Mouse (Mus musculus) thymus, adult 2 months (tissue): ENCODE data around the gene Ttc21a. TPM values are rescaled to one million over a fixed set of nuclear protein-coding genes. Genes with fewer than 3 reads are reported as not detected.
A peak's percentile ranks its signal among the peaks of the same experiment; 100 is the strongest.

ENCODE experiments used
- DNase-seq: peaks from one replicate; pipeline ENCODE4 v3.0.0; 2021
- H3K27ac ChIP-seq: fragments of 200-500 bp; 2 replicates; pipeline ENCODE4 v1.5.1; 2012; ENCODE audit warnings: low read length, control low read depth; ENCODE audit not compliant: control insufficient read depth, insufficient read depth
- H3K27me3 ChIP-seq: fragments of 200-500 bp; 2 replicates; pipeline ENCODE4 v1.6.1; 2012; ENCODE audit warnings: mild to moderate bottlenecking, low read length, moderate library complexity, mixed read lengths; ENCODE audit not compliant: control insufficient read depth, insufficient read depth
- H3K36me3 ChIP-seq: fragments of 200-500 bp; 2 replicates; pipeline ENCODE4 v1.6.1; 2012; ENCODE audit warnings: mild to moderate bottlenecking, low read length, moderate library complexity; ENCODE audit not compliant: control insufficient read depth, insufficient read depth
- H3K4me1 ChIP-seq: fragments of 200-500 bp; replicated peaks from 2 replicates; pipeline ENCODE4 v1.6.1; 2012; ENCODE audit warnings: low read length; ENCODE audit not compliant: control insufficient read depth, insufficient read depth
- H3K4me3 ChIP-seq: fragments of 200-500 bp; 2 replicates; pipeline ENCODE4 v1.5.1; 2012; ENCODE audit warnings: mild to moderate bottlenecking, low read length, control low read depth, moderate library complexity; ENCODE audit not compliant: control insufficient read depth, insufficient read depth
- CTCF ChIP-seq: fragments of 200-500 bp; IDR thresholded peaks from 2 replicates; pipeline ENCODE4 v1.5.1; 2012; ENCODE audit warnings: mild to moderate bottlenecking, control low read depth, low read length, moderate library complexity, borderline replicate concordance; ENCODE audit not compliant: control insufficient read depth, poor library complexity, insufficient read depth; ENCODE audit errors: extremely low read depth
- POLR2A ChIP-seq: fragments of 200-500 bp; IDR thresholded peaks from 2 replicates; pipeline ENCODE4 v1.6.1; 2012; ENCODE audit warnings: mild to moderate bottlenecking, low read length, control low read depth, moderate library complexity; ENCODE audit not compliant: control insufficient read depth, poor library complexity, insufficient read depth; ENCODE audit errors: extremely low read depth
- WGBS: fragments of 180-500 bp; shearing (Covaris S2); methylation state at CpG from one replicate; pipeline ENCODE4 v1.1.7; 2018; 5-methylcytosine and 5-hydroxymethylcytosine counted together
- polyA plus RNA-seq: library from polyadenylated mRNA; depleted of rRNA; stranded (reverse); fragments of >200 nt; gene quantifications from 2 replicates; pipeline ENCODE4 v1.2.3, GENCODE M21; 2012

Gene Ttc21a
- polyA plus RNA-seq, 1 experiment, result 0.18 TPM

DNA sequence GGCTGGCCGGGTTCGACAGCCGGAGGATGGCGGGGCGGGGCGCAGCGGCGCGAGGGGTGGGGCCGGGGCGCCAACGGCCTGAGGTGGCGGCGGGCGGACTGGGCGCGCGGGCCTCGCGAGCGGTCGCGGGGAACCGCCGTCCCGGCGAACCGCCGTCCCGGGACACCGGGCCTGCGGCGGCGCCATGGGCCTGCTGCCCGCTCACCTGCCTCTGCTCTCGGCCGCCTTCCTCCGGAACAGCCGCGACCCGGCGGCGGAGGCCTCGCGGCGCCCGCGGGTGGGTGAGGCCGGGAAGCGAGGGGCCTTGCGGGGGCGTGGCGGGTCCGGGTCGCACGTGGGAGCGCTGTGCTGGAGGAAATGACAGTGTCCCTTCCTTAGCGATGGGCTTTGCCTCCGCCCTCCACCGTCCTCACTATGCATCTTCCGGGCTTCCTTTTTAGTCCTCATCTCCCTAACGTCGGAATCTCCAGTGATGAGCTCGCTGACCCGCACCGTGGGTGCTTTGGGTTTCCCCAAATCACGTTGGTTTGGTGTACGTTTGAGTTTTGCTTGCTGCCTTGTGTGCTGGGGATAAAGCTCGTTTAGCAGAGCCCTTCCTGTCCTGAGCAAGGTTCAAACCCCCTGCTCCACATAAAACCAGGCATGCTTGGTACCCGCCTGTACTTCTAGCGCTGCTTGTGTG lies 42.2 kb upstream of the Ttc21a start:
- no peak overlapping the region for H3K27ac ChIP-seq
- peaks cover 6% of the 10 kb centered on the region for H3K4me1 ChIP-seq
- WGBS, result under 1% methylated on average over 62 of the region's 71 CpGs
- no peaks in the 10 kb centered on the region for H3K36me3 ChIP-seq
- peak overlapping the region; percentile 57 for H3K4me3 ChIP-seq
- no peak; the same call in 1 of the 2 replicates for TF ChIP-seq CTCF
- TF ChIP-seq POLR2A, result no peak
- DNase-seq, result peak; percentile 62
- no peaks in the 10 kb centered on the region for H3K27me3 ChIP-seq

DNA sequence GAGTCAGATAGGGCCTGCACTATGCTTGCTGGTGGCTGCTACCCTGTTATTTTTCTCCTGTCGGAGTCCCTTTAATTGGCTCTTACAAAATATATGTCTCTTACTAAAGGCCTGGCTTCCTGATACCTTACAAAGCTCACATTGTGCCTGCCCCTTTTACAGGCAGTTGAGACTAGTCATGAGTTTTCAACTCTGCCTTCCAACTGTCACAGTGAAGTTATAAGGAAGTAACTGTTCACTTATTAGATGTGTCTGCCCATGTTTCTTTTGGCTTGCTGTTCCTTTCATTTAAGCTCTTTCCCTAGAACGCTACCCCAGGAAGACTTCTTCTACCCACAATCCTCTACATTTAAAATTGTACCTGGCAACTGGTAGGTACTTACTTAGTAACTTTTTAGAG lies 38.0 kb upstream of the Ttc21a start:
- DNase-seq, result no peak
- Histone ChIP-seq H3K4me3 (no peak overlapping the region), H3K27ac (no peak overlapping the region), H3K36me3 (peaks cover 14% of the 10 kb centered on the region), H3K27me3 (no peaks in the 10 kb centered on the region), H3K4me1 (peaks cover 6% of the 10 kb centered on the region)
- WGBS, result 85% methylated on average over 2 of the region's 2 CpGs
- TF ChIP-seq POLR2A (no peak), CTCF (no peak)

DNA sequence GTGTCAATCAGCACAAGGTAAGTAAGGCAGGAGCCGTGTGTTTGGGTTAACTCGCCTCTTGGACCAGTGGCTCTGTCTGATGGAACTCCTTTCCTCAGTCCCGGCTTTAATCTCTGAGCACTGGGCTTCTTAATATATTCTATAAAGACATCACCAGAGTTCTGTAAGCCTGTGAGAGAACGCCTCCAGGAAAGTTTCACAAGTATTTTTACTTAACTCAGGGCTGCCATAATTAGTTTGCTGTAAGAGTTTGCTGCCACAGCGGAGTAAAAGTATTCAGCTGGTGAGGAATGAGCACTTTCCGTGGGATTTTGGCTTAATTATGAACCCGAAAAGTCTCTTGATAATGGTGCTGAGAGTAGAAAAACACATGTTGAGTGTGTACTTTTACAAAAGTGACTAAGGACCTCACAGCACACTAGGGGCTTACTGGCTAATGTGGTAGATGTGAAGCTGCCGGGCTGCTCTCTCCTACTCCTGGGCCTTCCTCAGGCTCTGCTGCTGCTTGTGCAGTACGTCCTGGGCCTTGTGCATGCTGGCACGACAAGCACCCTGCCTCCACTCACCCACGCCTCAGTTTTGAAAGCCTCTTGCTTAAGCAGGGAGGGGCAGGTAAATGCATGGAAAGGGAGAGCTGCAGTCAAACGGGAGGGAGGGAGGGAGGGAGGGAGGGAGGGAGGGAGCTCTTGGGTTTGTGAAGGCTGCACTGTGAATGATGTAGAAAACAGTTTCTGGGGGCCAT lies 34.8 kb upstream of the Ttc21a start:
- Histone ChIP-seq H3K27ac (no peak overlapping the region), H3K36me3 (peaks cover 40% of the 10 kb centered on the region), H3K4me3 (no peak overlapping the region), H3K27me3 (no peaks in the 10 kb centered on the region), H3K4me1 (no peaks in the 10 kb centered on the region)
- no peak for DNase-seq
- 95% methylated on average over 12 of the region's 12 CpGs for WGBS
- no peak for TF ChIP-seq POLR2A
- TF ChIP-seq CTCF, result no peak

DNA sequence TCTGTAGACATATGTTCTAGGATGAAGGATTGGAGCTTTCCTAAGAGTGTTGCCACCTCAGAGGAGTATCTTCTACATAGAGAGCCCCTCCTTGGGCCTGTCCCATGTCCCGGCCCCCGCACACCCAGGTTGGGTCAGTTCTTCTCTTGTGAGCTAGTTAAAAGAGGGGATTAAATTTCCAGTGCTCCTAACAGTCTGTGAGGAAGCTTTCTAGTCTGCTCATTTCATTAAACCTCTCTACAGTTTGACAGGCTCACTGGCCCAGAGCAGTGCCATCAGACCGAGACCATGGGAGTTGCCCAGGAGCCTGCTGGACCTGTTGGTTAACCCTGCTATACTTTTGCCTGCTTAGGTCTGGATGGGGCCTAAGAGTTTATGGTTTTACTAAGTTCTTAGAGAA lies 28.7 kb upstream of the Ttc21a start:
- Histone ChIP-seq H3K36me3 (peaks cover 94% of the 10 kb centered on the region), H3K4me1 (no peaks in the 10 kb centered on the region), H3K4me3 (no peak overlapping the region), H3K27me3 (no peaks in the 10 kb centered on the region), H3K27ac (no peak overlapping the region)
- no peak for DNase-seq
- 98% methylated on average over 3 of the region's 3 CpGs for WGBS
- no peak for TF ChIP-seq POLR2A
- no peak for TF ChIP-seq CTCF

DNA sequence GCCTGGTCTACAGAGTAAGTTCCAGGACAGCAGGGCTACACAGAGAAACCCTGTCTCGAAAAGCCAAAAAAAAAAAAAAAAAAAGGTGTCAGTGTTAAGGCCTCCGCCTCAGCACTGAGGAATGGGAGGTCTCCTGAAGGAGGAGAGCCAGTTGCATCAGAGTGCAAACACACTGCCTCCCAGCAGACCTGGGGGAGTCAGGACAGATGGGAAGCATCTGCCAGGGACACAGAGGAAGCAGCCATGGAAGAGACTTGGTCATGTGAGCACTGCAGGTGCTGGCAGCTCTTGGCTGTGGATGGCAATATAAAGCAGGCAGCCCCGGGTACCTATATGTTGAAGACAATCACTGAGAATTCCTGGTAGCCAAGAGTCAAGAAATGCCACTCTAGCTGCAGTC lies 27.5 kb upstream of the Ttc21a start:
- Histone ChIP-seq H3K4me3 (no peak overlapping the region), H3K4me1 (no peaks in the 10 kb centered on the region), H3K27me3 (no peaks in the 10 kb centered on the region), H3K27ac (no peak overlapping the region), H3K36me3 (peaks cover 93% of the 10 kb centered on the region)
- DNase-seq, result no peak
- 94% methylated on average over 3 of the region's 3 CpGs for WGBS
- TF ChIP-seq POLR2A (no peak), CTCF (no peak)

DNA sequence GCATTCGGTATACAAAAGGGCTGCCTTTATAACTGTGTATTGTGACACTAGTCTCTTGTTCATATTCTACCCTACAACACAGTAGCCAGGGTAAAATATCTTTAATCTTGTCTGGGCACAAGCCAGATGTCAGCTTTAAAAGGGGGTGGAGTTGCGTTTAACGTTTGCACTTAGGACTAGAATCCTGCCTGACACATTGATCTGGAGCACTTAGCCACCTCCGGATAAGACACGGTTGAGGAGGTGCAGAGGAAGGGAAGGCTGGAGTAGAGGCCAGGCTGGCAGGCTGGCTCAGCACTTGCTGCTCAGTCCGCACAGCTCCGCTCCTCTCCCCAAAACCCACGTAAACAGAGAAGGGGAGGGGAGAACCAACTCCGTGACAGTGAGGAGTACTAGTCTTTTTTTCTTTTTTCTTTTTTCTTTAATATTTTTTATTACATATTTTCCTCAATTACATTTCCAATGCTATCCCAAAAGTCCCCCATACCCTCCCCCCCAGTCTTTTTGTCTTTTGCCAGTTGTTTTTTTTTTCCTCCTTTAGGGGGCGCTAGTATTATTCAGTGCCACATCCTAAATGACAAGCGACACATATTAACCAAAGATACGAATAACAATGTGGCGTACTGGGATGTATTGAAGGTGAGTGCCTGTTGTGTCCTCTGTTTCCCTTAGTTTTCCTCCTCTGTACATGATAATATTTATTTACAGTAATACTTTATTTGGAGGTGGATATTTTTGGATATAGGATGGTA lies 24.1 kb upstream of the Ttc21a start:
- WGBS, result 89% methylated on average over 13 of the region's 13 CpGs
- no peaks in the 10 kb centered on the region for H3K27me3 ChIP-seq
- H3K4me3 ChIP-seq, result no peak overlapping the region
- H3K36me3 ChIP-seq, result peaks cover 84% of the 10 kb centered on the region
- DNase-seq, result no peak
- no peaks in the 10 kb centered on the region for H3K4me1 ChIP-seq
- no peak overlapping the region for H3K27ac ChIP-seq
- TF ChIP-seq CTCF (no peak), POLR2A (no peak)
